Mouse (Mus musculus) megakaryocyte, embryonic 14.5 days (primary cell): Measurements from ENCODE around the gene Ccdc78.

Source experiments
- FLI1 ChIP-seq: IDR thresholded peaks from 2 replicates; pipeline ENCODE4 v1.6.1; 2012; ENCODE audit warnings: low read length, inconsistent platforms, mixed read lengths
- GATA1 ChIP-seq: IDR thresholded peaks from 3 replicates; pipeline ENCODE4 v1.6.1; 2012; ENCODE audit warnings: mixed read lengths, low read length, inconsistent platforms, borderline replicate concordance

DNA sequence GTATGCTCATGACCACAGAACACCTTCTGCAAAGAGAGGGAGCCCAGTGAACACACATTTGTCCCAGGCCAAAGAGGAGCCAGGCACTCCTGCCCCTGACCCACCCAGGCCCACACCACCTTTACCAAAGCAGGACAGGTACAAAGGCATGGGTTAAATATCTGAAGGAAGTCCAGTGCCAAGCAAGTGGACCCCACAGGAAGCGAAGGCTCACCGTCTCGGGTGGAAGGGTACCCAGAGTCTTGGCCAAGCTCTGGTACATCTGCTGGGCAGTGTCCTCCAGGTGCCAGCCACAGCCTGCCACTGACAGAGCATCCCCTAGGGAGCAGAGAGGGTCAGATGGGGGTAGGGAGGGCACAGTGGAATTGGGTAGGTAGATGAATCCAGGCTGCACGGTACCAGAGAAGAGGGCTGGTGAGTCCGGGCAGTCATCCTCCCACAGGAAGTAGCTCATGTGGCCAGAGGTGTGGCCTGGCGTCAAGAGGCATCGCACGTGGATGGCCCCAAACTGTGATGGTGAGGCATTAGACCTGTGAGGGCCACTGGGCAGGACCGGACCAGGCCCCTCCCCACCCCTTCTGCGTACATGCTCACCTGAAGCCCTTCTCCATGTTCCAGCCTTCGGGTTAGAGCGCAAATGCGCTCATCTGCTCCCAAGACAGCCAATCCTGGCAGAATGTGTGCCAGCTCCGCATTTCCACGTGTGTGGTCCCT, 2.4 kb upstream of the Ccdc78 start:
- TF ChIP-seq GATA1 = no peak
- TF ChIP-seq FLI1 = no peak
